Comparison of ENCODE assay signal across 31 mouse cellular contexts in genomic region chr4:131097421-131097820, GRCm38 (mm10).
DNase-seq lines count a peak whose midpoint lies in the region; ATAC-seq and TF ChIP-seq lines count a peak whose summit lies in the region.
"Had no signal": no experiment of that assay in that cellular context is flagged by ENCODE, and none has a peak within 500 bp of the region (broad histone marks: within the 10 kb centered on the region; RNA-seq: fewer than 3 reads in every experiment).

No protein-coding gene starts in this region.

- no peaks in the 10 kb centered on the region for H3K4me1 ChIP-seq in kidney, postnatal 0 days (replicated peaks; ENCODE audit: insufficient read depth, low read length)
- H3K4me1 ChIP-seq in neural tube, embryonic 11.5 days (ENCODE audit: control insufficient read depth, insufficient read depth, low read length): 0 out of 2 replicates have a peak, but pooled peaks cover 6% of the 10 kb centered on the region
- H3K4me1 ChIP-seq: limb, embryonic 15.5 days; liver, embryonic 13.5 days; stomach, embryonic 15.5 days had no signal

- H3K4me2 ChIP-seq in kidney, postnatal 0 days (ENCODE audit: low read length): no peak overlapping the region
- no peak overlapping the region for H3K4me2 ChIP-seq in neural tube, embryonic 11.5 days (ENCODE audit: low read depth)
- H3K4me2 ChIP-seq: forebrain, embryonic 15.5 days; heart, embryonic 11.5 days; limb, embryonic 15.5 days; liver, embryonic 13.5 days; midbrain, embryonic 12.5 days; neural tube, embryonic 12.5 days; stomach, embryonic 15.5 days had no signal

- no peaks in the 10 kb centered on the region for H3K9me3 ChIP-seq in kidney, postnatal 0 days (replicated peaks; ENCODE audit: low read length)
- H3K9me3 ChIP-seq in neural tube, embryonic 11.5 days (ENCODE audit: control insufficient read depth, low read length): no peaks in the 10 kb centered on the region
- H3K9me3 ChIP-seq: forebrain, embryonic 15.5 days; limb, embryonic 15.5 days; liver, embryonic 13.5 days; midbrain, embryonic 12.5 days; neural tube, embryonic 12.5 days; stomach, embryonic 15.5 days had no signal

- 29% methylated on average over 6 of the region's 6 CpGs for WGBS in kidney, postnatal 0 days
- 28% methylated on average over 6 of the region's 6 CpGs for WGBS in neural tube, embryonic 11.5 days

- no peak overlapping the region for H3K4me3 ChIP-seq in kidney, postnatal 0 days (replicated peaks; ENCODE audit: low read depth, low read length)
- no peak overlapping the region for H3K4me3 ChIP-seq in neural tube, embryonic 11.5 days (ENCODE audit: low read depth, low read length)
- H3K4me3 ChIP-seq: forebrain, embryonic 15.5 days; gastrocnemius, adult 2 months; limb, embryonic 15.5 days; liver, embryonic 13.5 days; midbrain, embryonic 12.5 days; neural tube, embryonic 12.5 days; stomach, embryonic 15.5 days had no signal

- no peaks in the 10 kb centered on the region for H3K27me3 ChIP-seq in kidney, postnatal 0 days (ENCODE audit: insufficient read depth, low read length)
- H3K27me3 ChIP-seq in neural tube, embryonic 11.5 days (ENCODE audit: control insufficient read depth, insufficient read depth, low read length): no peaks in the 10 kb centered on the region
- H3K27me3 ChIP-seq: forebrain, embryonic 15.5 days; limb, embryonic 15.5 days; liver, embryonic 13.5 days; neural tube, embryonic 12.5 days; stomach, embryonic 15.5 days had no signal

- peak; percentile 7 for DNase-seq in kidney, postnatal 0 days (ENCODE audit: low spot score)
- no peak for DNase-seq in kidney, adult 9 months
- DNase-seq in retina, postnatal 1 day: peak; percentile 18
- no peak for DNase-seq in retina, embryonic 14.5 days (ENCODE audit: low spot score)
- DNase-seq in embryo, embryonic 11 days: peak; percentile 38
- DNase-seq in neural tube, embryonic 11.5 days (ENCODE audit: low spot score): peak; percentile 46
- no peak for DNase-seq in Muller cell, postnatal 12 days (ENCODE audit: inconsistent ontology term)
- DNase-seq in layer of hippocampus, adult 8-10 months (ENCODE audit: low spot score in 2 of 2): no peak
- DNase-seq: adrenal gland, postnatal 25 days; cerebellum, adult 2 months; cerebellum, postnatal 36 days; gastrocnemius, adult 2 months; gastrocnemius, postnatal 36 days; heart, adult 18-20 months; heart, postnatal 36 days; kidney, adult 18-20 months; kidney, postnatal 4 days; layer of hippocampus, postnatal 36 days; left cerebral cortex, postnatal 4 days; liver, embryonic 13.5 days; lung, adult 18-20 months; lung, postnatal 14 days; right cerebral cortex, postnatal 14 days had no signal

- TF ChIP-seq CTCF in kidney, postnatal 0 days (IDR thresholded peaks at IDR 0.05; ENCODE audit: low read depth): no peak

- no peaks in the 10 kb centered on the region for H3K36me3 ChIP-seq in kidney, postnatal 0 days (ENCODE audit: insufficient read depth, low read length)
- no peaks in the 10 kb centered on the region for H3K36me3 ChIP-seq in neural tube, embryonic 11.5 days (ENCODE audit: control insufficient read depth, insufficient read depth, low read length)
- H3K36me3 ChIP-seq: forebrain, embryonic 15.5 days; limb, embryonic 15.5 days; liver, embryonic 13.5 days; midbrain, embryonic 12.5 days; neural tube, embryonic 12.5 days; stomach, embryonic 15.5 days had no signal

- no peak overlapping the region for H3K27ac ChIP-seq in kidney, postnatal 0 days
- H3K27ac ChIP-seq in neural tube, embryonic 11.5 days (ENCODE audit: low read depth, low read length): no peak overlapping the region
- H3K27ac ChIP-seq: forebrain, embryonic 15.5 days; gastrocnemius, adult 2 months; limb, embryonic 15.5 days; liver, embryonic 13.5 days; midbrain, embryonic 12.5 days; neural tube, embryonic 12.5 days; stomach, embryonic 15.5 days had no signal

- no peak for ATAC-seq in kidney, postnatal 0 days (replicated peaks; ENCODE audit: low FRiP score, low read depth)
- ATAC-seq in neural tube, embryonic 11.5 days (ENCODE audit: insufficient read depth, low FRiP score, low TSS enrichment): no peak
- ATAC-seq: CD4-positive, CD25-positive, alpha-beta regulatory T cell, adult 4 months; forebrain, embryonic 15.5 days; hindbrain, embryonic 16.5 days had no signal

- no peak overlapping the region for H3K9ac ChIP-seq in kidney, postnatal 0 days (ENCODE audit: low read depth, low read length)
- H3K9ac ChIP-seq in neural tube, embryonic 11.5 days (ENCODE audit: low read length): no peak overlapping the region
- H3K9ac ChIP-seq: forebrain, embryonic 15.5 days; limb, embryonic 15.5 days; liver, embryonic 13.5 days; midbrain, embryonic 12.5 days; neural tube, embryonic 12.5 days; stomach, embryonic 15.5 days had no signal

Comparison
In these comparisons a context has a peak if more than half of its experiments do, and no peak if none do; other contexts are left out.
1. DNase-seq: peak in kidney, postnatal 0 days (single experiment), retina, postnatal 1 day (single experiment), embryo, embryonic 11 days (single experiment) and neural tube, embryonic 11.5 days (single experiment); none in kidney, adult 9 months (single experiment), retina, embryonic 14.5 days (single experiment), Muller cell, postnatal 12 days (single experiment) and layer of hippocampus, adult 8-10 months (0 of 2).